Mouse (Mus musculus): ENCODE results near the gene Ppp2r5a.
"Not testable (repeated sequence)": the region's sequence is repeated elsewhere in the genome, so short reads cannot be mapped to it uniquely, and the experiment has no call there.

The Ppp2r5a gene

DNA sequence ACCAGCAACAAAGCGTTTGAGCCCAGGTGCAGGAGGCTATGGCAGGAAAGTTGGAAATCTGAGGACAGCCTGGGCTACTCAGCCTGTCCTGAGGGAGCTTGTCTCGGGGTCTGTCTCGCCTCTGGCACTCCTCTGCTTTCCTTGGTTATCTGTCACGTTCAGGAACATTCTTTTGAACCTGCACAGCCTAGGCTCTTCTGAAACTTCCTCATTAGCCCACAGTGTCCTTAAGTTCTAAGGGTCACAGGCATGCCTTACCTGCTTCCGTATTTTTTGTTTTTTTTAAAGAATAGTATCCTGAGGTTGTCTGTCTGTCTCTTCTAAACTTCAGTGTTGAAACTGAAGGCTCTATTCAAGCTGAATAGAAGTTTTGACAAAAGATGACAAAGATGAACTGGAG lies at the start of gene Ppp2r5a:
Gene Ppp2r5a (minus strand): TSS at position 199 of the 400 bp plus-strand sequence.
- in situ Hi-C loops (cut with MboI, MseI) = no loop called here

- in situ Hi-C loops (cut with MboI, MseI) = no loop called here
Measured at GRCm38 (mm10) chr1:191450614-191451013, 47.5 kb upstream of the Ppp2r5a start.

GRCm38 (mm10) chr1:191449537-191449936 lies 46.5 kb upstream of the Ppp2r5a start:
- in situ Hi-C loops (cut with MboI, MseI) = loop anchor here (25.0 kb wide), 1 partner anchor 1313 kb away; the partner anchor contains the start of gene Hhat

DNA sequence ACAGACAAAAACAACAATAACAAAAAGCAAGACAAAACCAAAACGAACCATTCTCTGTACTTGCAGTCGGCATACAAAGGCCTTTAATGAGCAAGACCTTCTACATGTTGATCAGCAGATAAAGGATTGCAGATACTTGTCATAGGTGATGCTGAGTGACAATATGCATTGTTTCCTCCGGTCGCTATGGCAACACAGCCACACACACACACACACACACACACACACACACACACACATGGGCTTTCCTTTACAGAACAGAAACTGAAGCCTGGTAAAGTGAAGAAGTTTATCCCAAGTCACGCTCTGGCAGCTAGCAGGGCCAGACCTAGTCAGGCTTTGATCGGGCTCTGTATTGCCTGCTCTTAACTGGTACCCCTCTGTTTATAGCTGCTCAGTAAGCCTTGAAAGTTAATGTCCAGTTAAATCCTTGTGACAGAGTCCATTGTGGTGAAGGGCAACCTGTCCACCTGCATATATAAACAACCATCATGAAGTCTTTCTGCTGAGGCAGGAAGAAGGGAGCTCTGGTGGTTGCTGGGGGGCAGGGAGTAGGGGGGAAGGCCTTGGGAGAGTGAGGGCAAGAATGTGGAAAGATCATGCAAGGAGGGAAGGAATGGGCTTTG lies 44.4 kb upstream of the Ppp2r5a start:
- in situ Hi-C loops (cut with MboI, MseI) = loop anchor here (25.0 kb wide), 1 partner anchor 1315 kb away; the partner anchor contains the start of gene Hhat

DNA sequence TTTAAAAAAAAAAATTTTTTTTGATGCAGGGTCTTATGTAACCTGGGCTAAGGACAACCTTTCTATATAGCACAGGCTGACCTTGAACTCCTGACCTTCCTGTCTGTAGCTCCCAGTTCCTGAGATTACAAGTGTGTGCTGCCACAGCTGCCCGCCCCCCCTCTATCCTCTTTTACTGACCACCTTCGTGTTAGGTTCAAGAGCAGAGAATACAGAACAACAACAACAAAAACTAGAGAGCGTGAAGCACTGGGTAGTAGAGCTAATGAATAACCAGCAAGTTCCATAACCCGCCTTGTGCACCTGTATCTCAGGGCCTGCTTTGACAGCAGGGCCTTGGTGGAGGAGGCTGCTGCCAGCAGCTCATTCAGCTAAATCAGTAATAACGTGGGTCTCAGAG lies 43.2 kb upstream of the Ppp2r5a start:
- in situ Hi-C loops (cut with MboI, MseI) = loop anchor here (25.0 kb wide), 1 partner anchor 1316 kb away; the partner anchor contains the start of gene Hhat

DNA sequence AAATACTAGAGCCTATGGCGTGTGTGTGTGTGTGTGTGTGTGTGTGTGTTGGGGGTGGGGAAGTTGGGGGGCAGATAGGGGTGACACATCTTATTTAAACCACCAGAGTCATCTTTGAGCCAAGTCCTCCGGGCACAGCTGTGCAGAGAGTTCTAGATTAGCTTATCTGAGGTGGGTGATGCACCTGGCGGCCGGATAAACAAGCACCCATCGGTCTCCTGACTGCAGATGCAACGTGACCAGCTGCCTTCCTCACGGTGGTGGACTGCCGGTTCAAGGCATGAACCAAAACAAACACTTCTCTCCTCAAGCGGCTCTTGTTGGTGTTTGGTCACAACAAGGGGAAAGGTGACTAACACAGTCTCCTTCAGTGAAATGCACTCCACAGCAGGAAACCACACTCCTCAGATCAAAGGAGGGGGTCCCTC lies 42.8 kb upstream of the Ppp2r5a start:
- in situ Hi-C loops (cut with MboI, MseI) = loop anchor here (25.0 kb wide), 1 partner anchor 1316 kb away; the partner anchor contains the start of gene Hhat

DNA sequence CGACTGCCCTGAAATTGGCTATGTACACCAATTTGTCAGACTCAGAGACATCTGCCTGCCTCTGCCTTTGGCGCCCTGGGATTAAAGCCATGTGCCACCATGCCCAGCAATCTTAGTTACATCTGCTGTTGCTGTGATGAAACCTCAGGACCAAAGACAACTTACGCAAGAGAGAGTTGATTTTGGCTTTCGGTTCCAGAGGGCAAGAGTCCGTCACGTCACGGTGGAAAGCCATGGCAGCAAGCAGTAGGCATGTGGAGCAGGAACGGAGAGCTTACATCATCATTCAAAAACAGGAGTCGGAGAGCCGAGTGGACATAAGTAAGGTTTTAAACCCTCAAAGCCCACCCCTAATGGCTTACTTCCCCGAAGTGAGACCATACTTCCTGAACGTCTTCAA lies 42.3 kb upstream of the Ppp2r5a start:
- in situ Hi-C loops (cut with MboI, MseI) = loop anchor here (25.0 kb wide), 1 partner anchor 1317 kb away; the partner anchor contains the start of gene Hhat

- in situ Hi-C loops (cut with MboI, MseI) = loop anchor here (25.0 kb wide), 1 partner anchor 1318 kb away; the partner anchor contains the start of gene Hhat
Measured at GRCm38 (mm10) chr1:191444467-191444866, 41.4 kb upstream of the Ppp2r5a start.

DNA sequence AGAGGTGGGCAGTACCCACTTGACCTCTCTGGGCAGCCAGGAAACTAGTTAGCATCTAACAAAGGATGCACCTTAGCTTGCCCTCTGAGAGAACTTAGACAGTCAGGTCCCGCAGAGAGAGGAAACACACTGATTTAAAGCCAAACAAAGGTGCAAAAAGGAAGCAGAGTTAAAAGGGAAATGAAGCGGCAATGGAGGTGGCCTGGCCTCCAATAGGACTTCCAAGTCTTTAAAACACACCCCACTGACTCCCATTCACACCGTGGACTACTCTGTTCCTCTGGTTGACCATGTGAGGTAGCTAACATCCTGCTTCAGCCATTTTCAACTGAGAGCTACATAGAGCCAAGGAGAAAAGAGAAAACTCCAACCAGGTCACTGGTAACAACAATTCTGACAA lies 35.9 kb upstream of the Ppp2r5a start:
- in situ Hi-C loops (cut with MboI, MseI) = loop anchor here (25.0 kb wide), 1 partner anchor 1323 kb away; the partner anchor contains the start of gene Hhat

GRCm38 (mm10) chr1:191438546-191438945 lies 35.5 kb upstream of the Ppp2r5a start:
- in situ Hi-C loops (cut with MboI, MseI) = loop anchor here (25.0 kb wide), 1 partner anchor 1324 kb away; the partner anchor contains the start of gene Hhat

DNA sequence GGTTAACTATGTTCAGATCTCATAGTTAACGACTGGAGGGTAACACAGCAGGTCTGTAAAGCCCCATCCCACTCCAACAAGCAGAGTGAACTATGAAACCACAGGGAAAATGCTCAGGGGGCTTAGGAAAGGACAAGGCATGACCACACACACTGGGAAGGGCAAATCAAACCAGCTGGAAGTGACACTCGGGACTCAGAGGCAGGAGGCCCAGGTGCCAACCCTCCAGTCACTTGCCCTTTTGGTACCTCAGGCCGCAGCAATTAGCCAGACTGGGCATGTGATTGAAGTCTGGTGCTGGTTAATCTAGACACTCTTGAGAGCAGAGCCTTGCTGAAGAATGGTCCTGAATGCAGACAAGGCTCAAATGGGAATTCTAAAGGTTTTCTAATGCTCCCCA lies 33.6 kb upstream of the Ppp2r5a start:
- in situ Hi-C loops (cut with MboI, MseI) = loop anchor here (25.0 kb wide), 1 partner anchor 1326 kb away; the partner anchor contains the start of gene Hhat

DNA sequence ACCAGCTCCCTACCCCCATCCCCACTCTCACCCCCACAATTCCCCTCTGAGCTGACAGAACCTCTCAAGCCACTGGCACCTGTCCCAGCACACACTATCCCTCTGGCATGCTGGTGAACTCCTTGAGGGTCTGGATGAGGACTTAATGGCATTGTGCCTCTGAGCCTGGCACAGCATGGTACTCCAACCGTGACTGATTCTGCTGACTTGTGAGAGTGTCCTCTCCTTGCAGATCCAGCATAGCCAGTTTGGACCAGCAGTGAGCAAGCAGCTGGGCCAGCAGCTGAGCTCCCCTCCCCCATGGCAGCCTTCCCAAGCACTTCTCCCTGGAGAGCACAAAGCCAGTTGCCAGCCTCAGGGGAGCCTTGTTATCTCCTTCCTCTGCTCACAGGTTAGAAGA lies 32.3 kb upstream of the Ppp2r5a start:
- in situ Hi-C loops (cut with MboI, MseI) = loop anchor here (25.0 kb wide), 1 partner anchor 1327 kb away; the partner anchor contains the start of gene Hhat

DNA sequence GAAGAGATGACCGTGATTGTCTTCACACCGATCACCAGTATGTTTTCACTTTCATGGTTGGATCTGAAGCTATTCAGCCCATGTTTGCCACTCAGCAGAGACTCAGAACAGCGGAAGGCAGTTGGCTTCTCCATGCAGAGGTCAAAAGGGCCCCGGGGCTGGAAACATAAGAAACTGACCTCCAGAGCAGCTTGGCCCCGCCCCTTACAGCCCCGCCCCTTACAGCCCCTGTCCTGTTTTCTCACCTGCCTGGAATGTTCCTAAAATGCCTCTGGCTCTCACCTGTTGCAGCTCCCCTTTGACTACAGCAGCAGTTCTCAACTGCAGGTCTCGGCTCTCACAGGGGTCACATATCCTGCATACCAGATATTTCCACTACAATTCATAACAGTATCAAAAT lies 29.5 kb upstream of the Ppp2r5a start:
- in situ Hi-C loops (cut with MboI, MseI) = loop anchor here (25.0 kb wide), 1 partner anchor 1330 kb away; the partner anchor contains the start of gene Hhat

GRCm38 (mm10) chr1:191432023-191432422 lies 29.0 kb upstream of the Ppp2r5a start:
- in situ Hi-C loops (cut with MboI, MseI) = loop anchor here (25.0 kb wide), 1 partner anchor 1330 kb away; the partner anchor contains the start of gene Hhat

DNA sequence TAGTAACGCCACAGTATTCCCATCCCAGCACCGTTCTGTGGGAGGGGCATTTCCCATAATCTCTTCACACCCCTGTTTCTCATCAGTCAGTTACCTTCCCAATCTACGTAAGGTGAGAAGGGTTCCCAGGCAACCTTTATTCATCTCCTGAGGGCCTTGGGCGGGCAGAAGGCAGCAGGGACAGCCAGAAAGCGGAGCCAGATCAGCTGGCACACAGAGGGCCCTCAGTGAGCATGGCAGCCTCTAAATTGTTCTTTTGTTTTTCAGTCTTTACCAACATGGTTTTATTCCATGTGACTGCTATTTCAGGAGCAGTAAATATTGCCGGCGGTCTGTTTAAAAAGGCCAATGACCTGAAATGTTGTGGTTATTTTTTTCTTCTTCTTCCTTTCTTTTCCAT lies 27.0 kb upstream of the Ppp2r5a start:
- in situ Hi-C loops (cut with MboI, MseI) = loop anchor here (25.0 kb wide), 1 partner anchor 1332 kb away; the partner anchor contains the start of gene Hhat

DNA sequence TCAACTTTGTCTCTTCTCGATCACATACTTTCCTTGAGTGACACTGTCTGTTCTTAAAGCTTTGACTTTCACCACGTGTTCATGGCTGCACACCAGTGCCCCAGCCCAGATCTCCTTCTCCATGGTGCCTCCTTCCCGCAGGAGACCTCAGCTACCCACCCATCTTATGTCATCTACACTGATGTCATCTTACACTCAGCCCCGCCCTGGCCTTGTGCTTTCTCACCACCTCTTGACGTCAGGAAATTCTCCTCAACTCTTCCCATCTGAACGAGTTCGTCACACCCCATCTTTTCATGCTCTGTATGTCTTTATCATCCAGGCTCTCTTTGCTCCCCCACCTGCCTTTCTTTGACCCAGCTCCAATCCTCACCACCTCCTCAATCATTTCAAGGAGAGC lies 22.8 kb upstream of the Ppp2r5a start:
- in situ Hi-C loops (cut with MboI, MseI) = loop anchor here (25.0 kb wide), 1 partner anchor 1336 kb away; the partner anchor contains the start of gene Hhat

GRCm38 (mm10) chr1:191423201-191423600 lies 20.1 kb upstream of the Ppp2r5a start:
- in situ Hi-C loops (cut with MboI, MseI) = no loop called here

DNA sequence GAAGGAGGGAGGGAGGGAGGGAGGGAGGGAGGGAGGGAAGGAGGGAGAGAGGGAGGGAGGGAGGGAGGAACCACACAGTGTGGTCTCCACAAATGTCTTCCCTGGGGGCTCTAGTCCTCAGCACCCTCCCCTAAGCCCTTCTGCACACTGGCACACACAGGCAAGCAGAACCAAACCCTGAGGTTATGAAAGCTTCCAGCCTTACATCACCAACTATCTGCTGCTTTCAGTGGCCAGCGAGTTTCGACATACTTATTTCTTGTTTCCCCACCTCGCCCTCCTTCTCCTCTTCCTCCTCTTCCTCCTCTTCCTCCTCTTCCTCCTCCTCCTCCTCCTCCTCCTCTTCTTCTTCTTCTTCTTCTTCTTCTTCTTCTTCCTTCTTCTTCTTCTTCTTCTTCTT lies 19.6 kb upstream of the Ppp2r5a start:
- in situ Hi-C loops (cut with MboI, MseI) = not testable (repeated sequence)

DNA sequence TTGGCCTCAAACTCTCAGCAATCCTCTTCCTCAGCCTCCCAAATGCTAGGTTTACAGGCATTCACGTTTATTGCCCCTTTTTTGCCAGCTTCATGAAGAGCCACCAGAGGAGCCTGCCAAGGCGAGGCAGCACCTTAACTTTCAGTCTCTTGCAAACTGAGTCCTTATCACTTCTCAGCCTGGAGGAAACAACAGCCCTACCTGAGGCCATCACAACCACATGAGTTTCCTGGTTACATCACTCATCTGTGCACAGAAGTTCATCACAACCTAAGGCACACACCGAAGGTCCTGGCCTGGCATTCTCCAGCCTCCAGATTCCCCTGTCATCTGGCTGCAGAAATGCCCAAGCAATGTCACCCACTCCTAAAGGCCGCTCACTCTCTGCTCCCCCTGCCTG lies 19.1 kb upstream of the Ppp2r5a start:
- in situ Hi-C loops (cut with MboI, MseI) = no loop called here

- in situ Hi-C loops (cut with MboI, MseI) = no loop called here
Measured at GRCm38 (mm10) chr1:191421426-191421999, 18.4 kb upstream of the Ppp2r5a start.

DNA sequence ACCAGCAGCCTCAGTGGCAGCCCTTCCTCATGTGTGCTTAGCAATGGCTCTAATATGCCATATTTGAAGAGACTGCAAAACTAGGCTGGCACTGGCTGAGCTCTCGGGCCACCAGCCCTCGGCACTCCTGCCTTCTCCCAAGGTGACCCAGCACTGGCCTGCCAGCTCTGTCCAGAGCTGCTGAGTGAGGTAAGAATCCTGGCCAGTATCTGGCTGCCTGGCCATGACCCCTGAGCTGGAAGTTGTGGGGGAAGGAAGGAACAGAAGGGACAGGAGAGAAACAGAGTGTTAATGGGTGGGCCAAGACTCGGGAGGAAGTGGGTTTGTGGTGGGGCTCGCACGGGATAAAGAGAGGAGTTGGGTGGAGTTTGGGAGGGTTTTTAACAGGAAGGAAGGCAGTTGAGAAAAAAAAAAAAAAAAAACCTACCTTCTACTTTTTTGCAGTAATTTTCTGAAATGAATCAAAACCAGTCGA lies 17.9 kb upstream of the Ppp2r5a start:
- in situ Hi-C loops (cut with MboI, MseI) = no loop called here
